In the genomic region with DNA sequence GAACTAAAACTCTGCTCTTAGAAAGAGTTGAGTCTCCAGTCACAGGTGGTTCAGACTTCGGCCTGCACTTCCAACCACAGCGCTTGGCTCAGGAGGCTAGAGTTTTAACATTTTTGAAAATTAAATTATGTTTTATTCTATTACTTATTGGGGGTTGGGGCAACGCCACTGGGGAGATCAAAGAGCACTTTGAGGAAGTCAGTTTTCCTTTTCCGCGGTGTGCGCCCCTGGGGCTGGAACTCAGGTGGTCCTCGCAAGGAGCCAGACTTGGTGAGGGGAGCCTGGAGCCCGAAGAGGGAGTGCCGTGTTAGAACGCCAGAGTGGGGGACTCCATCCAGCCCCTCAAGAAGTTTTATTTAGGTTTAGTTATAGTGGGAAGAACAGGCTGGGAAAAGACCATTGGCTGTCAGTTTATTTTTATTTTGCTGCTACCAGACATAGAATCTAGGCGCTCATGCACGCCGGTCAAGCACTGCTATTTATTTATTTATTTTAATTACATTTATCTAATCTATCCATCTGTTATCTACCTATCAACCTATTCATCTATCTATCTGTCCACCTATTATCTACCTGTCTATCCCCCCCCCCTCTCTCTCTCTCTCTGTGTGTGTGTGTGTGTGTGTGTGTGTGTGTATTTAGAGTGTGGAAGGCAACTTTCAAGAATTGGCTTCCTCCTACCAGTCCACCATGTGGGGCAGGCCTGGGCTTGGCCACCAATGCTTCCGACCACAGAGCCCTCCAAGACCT, we compare ENCODE assay signal across 7 mouse cellular contexts. TPM values are rescaled to one million over a fixed set of nuclear protein-coding genes. Genes with fewer than 3 reads are reported as not detected.
DNase-seq lines count a peak whose midpoint lies in the region; ATAC-seq lines count a peak whose summit lies in the region.

No protein-coding gene starts in this region.

- H3K4me2 ChIP-seq in midbrain, embryonic 14.5 days (ENCODE audit: low read length), result no peak overlapping the region; the same call in 1 of the 2 replicates
- H3K4me2 ChIP-seq in forebrain, embryonic 15.5 days (replicated peaks), result no peak overlapping the region
- peak overlapping the region; percentile 86 for H3K4me2 ChIP-seq in limb, embryonic 15.5 days
- peak overlapping the region; percentile 76; the same call in 1 of the 2 replicates for H3K4me2 ChIP-seq in stomach, embryonic 15.5 days

- H3K4me3 ChIP-seq in midbrain, embryonic 10.5 days, result peak overlapping the region; percentile 73
- H3K4me3 ChIP-seq in midbrain, embryonic 14.5 days (replicated peaks; ENCODE audit: low read depth, low read length), result no peak overlapping the region
- peak overlapping the region; percentile 40 for H3K4me3 ChIP-seq in forebrain, embryonic 15.5 days
- H3K4me3 ChIP-seq in limb, embryonic 15.5 days, result peak overlapping the region; percentile 63
- H3K4me3 ChIP-seq in stomach, embryonic 15.5 days (replicated peaks), result peak overlapping the region; percentile 57

- H3K27ac ChIP-seq in midbrain, embryonic 10.5 days (replicated peaks), result no peak overlapping the region
- no peak overlapping the region for H3K27ac ChIP-seq in midbrain, embryonic 14.5 days (replicated peaks; ENCODE audit: low read depth, low read length)
- H3K27ac ChIP-seq in forebrain, embryonic 15.5 days (replicated peaks), result no peak overlapping the region
- no peak overlapping the region for H3K27ac ChIP-seq in limb, embryonic 15.5 days
- H3K27ac ChIP-seq in stomach, embryonic 15.5 days, result no peak overlapping the region

- peaks cover 18% of the 10 kb centered on the region for H3K4me1 ChIP-seq in midbrain, embryonic 10.5 days
- H3K4me1 ChIP-seq in midbrain, embryonic 14.5 days (ENCODE audit: control insufficient read depth, insufficient read depth, low read length), result peaks cover 5% of the 10 kb centered on the region
- H3K4me1 ChIP-seq in forebrain, embryonic 15.5 days, result peaks cover 12% of the 10 kb centered on the region
- 0 out of 2 replicates have a peak, but pooled peaks cover 11% of the 10 kb centered on the region for H3K4me1 ChIP-seq in limb, embryonic 15.5 days
- H3K4me1 ChIP-seq in stomach, embryonic 15.5 days, result no peaks in the 10 kb centered on the region

- H3K27me3 ChIP-seq in midbrain, embryonic 10.5 days (ENCODE audit: low read depth, poor library complexity, severe bottlenecking), result peaks cover 67% of the 10 kb centered on the region
- peaks cover 23% of the 10 kb centered on the region for H3K27me3 ChIP-seq in midbrain, embryonic 14.5 days (ENCODE audit: control insufficient read depth, insufficient read depth, low read length)
- H3K27me3 ChIP-seq in forebrain, embryonic 15.5 days, result peaks cover 27% of the 10 kb centered on the region
- 0 out of 2 replicates have a peak, but pooled peaks cover 9% of the 10 kb centered on the region for H3K27me3 ChIP-seq in limb, embryonic 15.5 days
- H3K27me3 ChIP-seq in stomach, embryonic 15.5 days (replicated peaks), result no peaks in the 10 kb centered on the region

- no peak for ATAC-seq in midbrain, embryonic 14.5 days (ENCODE audit: low FRiP score, low TSS enrichment)
- no peak for ATAC-seq in forebrain, embryonic 15.5 days (replicated peaks)
- no peak for ATAC-seq in limb, embryonic 15.5 days (ENCODE audit: insufficient number of reproducible peaks, low FRiP score, low TSS enrichment, low read depth)
- ATAC-seq in stomach, embryonic 15.5 days (ENCODE audit: insufficient read depth, low FRiP score, low read depth), result no peak

- H3K9ac ChIP-seq in midbrain, embryonic 14.5 days (replicated peaks; ENCODE audit: low read length), result no peak overlapping the region
- no peak overlapping the region for H3K9ac ChIP-seq in forebrain, embryonic 15.5 days (replicated peaks)
- H3K9ac ChIP-seq in limb, embryonic 15.5 days, result no peak overlapping the region
- no peak overlapping the region for H3K9ac ChIP-seq in stomach, embryonic 15.5 days

- 17% methylated on average over 14 of the region's 14 CpGs for WGBS in midbrain, embryonic 10.5 days
- 32% methylated on average over 14 of the region's 14 CpGs for WGBS in midbrain, embryonic 14.5 days
- 38% methylated on average over 14 of the region's 14 CpGs for whole genome bisulfite sequencing in forebrain, embryonic 15.5 days
- WGBS in limb, embryonic 15.5 days, result 31% methylated on average over 14 of the region's 14 CpGs
- 35% methylated on average over 14 of the region's 14 CpGs for WGBS in stomach, embryonic 15.5 days

- no peaks in the 10 kb centered on the region for H3K36me3 ChIP-seq in midbrain, embryonic 10.5 days
- no peaks in the 10 kb centered on the region for H3K36me3 ChIP-seq in midbrain, embryonic 14.5 days (ENCODE audit: control insufficient read depth, insufficient read depth, low read length)
- no peaks in the 10 kb centered on the region for H3K36me3 ChIP-seq in forebrain, embryonic 15.5 days
- H3K36me3 ChIP-seq in limb, embryonic 15.5 days, result no peaks in the 10 kb centered on the region
- no peaks in the 10 kb centered on the region for H3K36me3 ChIP-seq in stomach, embryonic 15.5 days

- no peak for DNase-seq in midbrain, embryonic 10.5 days (ENCODE audit: low spot score)
- no peak for DNase-seq in midbrain, embryonic 14.5 days
- DNase-seq in right cerebral cortex, postnatal 4 days, result no peak
- DNase-seq in Muller cell, postnatal 12 days (ENCODE audit: inconsistent ontology term), result no peak

- H3K9me3 ChIP-seq in midbrain, embryonic 10.5 days (replicated peaks), result no peaks in the 10 kb centered on the region
- no peaks in the 10 kb centered on the region for H3K9me3 ChIP-seq in midbrain, embryonic 14.5 days (ENCODE audit: control insufficient read depth, low read length)
- no peaks in the 10 kb centered on the region for H3K9me3 ChIP-seq in forebrain, embryonic 15.5 days
- no peaks in the 10 kb centered on the region for H3K9me3 ChIP-seq in limb, embryonic 15.5 days
- H3K9me3 ChIP-seq in stomach, embryonic 15.5 days, result no peaks in the 10 kb centered on the region

RNA-seq across cellular contexts. Expression of a gene that starts 19.3 kb away (rescaled TPM):
- polyA plus RNA-seq in midbrain, embryonic 10.5 days (2016; fragmentation: Nextera tagmentation; extraction: Ambion mirVana), result 37.9 and 40.5 TPM in 2 replicates
- polyA plus RNA-seq in midbrain, embryonic 14.5 days (2014; fragmentation: Nextera tagmentation; extraction: Ambion mirVana), result 28.6 and 37.3 TPM in 2 replicates
- polyA plus RNA-seq in forebrain, embryonic 15.5 days (2015; fragmentation: Nextera tagmentation; extraction: Ambion mirVana), result 53.6 and 54.8 TPM in 2 replicates
- polyA plus RNA-seq in limb, embryonic 15.5 days (2015; fragmentation: Nextera tagmentation; extraction: Ambion mirVana), result 46.6 and 74.3 TPM in 2 replicates
- polyA plus RNA-seq in stomach, embryonic 15.5 days (2015; fragmentation: Nextera tagmentation; extraction: Ambion mirVana), result 62.5 and 63.7 TPM in 2 replicates

RNA-seq across cellular contexts. Expression of a gene that starts 36.8 kb away (rescaled TPM):
- 35.9 and 39.2 TPM in 2 replicates for polyA plus RNA-seq in midbrain, embryonic 10.5 days (2016; fragmentation: Nextera tagmentation; extraction: Ambion mirVana)
- 2.6 and 4.6 TPM in 2 replicates for polyA plus RNA-seq in midbrain, embryonic 14.5 days (2014; fragmentation: Nextera tagmentation; extraction: Ambion mirVana)
- 0.50 and 0.60 TPM in 2 replicates for polyA plus RNA-seq in forebrain, embryonic 15.5 days (2015; fragmentation: Nextera tagmentation; extraction: Ambion mirVana)
- polyA plus RNA-seq in limb, embryonic 15.5 days (2015; fragmentation: Nextera tagmentation; extraction: Ambion mirVana), result 6.7 TPM in 2 replicates
- 3.8 and 4.0 TPM in 2 replicates for polyA plus RNA-seq in stomach, embryonic 15.5 days (2015; fragmentation: Nextera tagmentation; extraction: Ambion mirVana)

RNA-seq across cellular contexts. Expression of a gene that starts 49.1 kb away (rescaled TPM):
- 688 and 718 TPM in 2 replicates for polyA plus RNA-seq in midbrain, embryonic 10.5 days (2016; fragmentation: Nextera tagmentation; extraction: Ambion mirVana)
- 796 and 925 TPM in 2 replicates for polyA plus RNA-seq in midbrain, embryonic 14.5 days (2014; fragmentation: Nextera tagmentation; extraction: Ambion mirVana)
- 732 and 752 TPM in 2 replicates for polyA plus RNA-seq in forebrain, embryonic 15.5 days (2015; fragmentation: Nextera tagmentation; extraction: Ambion mirVana)
- polyA plus RNA-seq in limb, embryonic 15.5 days (2015; fragmentation: Nextera tagmentation; extraction: Ambion mirVana), result 577 and 625 TPM in 2 replicates
- 709 and 792 TPM in 2 replicates for polyA plus RNA-seq in stomach, embryonic 15.5 days (2015; fragmentation: Nextera tagmentation; extraction: Ambion mirVana)

RNA-seq across cellular contexts. Expression of a gene that starts 55.2 kb away (rescaled TPM):
- 58.8 and 63.4 TPM in 2 replicates for polyA plus RNA-seq in midbrain, embryonic 10.5 days (2016; fragmentation: Nextera tagmentation; extraction: Ambion mirVana)
- 37.9 and 41.5 TPM in 2 replicates for polyA plus RNA-seq in midbrain, embryonic 14.5 days (2014; fragmentation: Nextera tagmentation; extraction: Ambion mirVana)
- polyA plus RNA-seq in forebrain, embryonic 15.5 days (2015; fragmentation: Nextera tagmentation; extraction: Ambion mirVana), result 56.5 and 65.6 TPM in 2 replicates
- 41.1 and 46.5 TPM in 2 replicates for polyA plus RNA-seq in limb, embryonic 15.5 days (2015; fragmentation: Nextera tagmentation; extraction: Ambion mirVana)
- polyA plus RNA-seq in stomach, embryonic 15.5 days (2015; fragmentation: Nextera tagmentation; extraction: Ambion mirVana), result 43.8 and 49.9 TPM in 2 replicates

Comparison
In these comparisons a context has a peak if more than half of its experiments do, and no peak if none do; other contexts are left out.
1. H3K4me2 ChIP-seq: peak in limb, embryonic 15.5 days (single experiment) and stomach, embryonic 15.5 days (single experiment); none in midbrain, embryonic 14.5 days (single experiment) and forebrain, embryonic 15.5 days (single experiment).